Mouse (Mus musculus): ENCODE results near the gene Rasl11b.

Gene Rasl11b

GRCm38 (mm10) chr5:74194841-74195613 is at the start of gene Rasl11b:
Gene Rasl11b, plus strand, starts transcription at chr5:74195286.
- DNase-seq (ENCODE audit: low spot score): peak; percentile 93

GRCm38 (mm10) chr5:74147631-74148030 is 47.5 kb upstream of the Rasl11b start:
- DNase-seq (ENCODE audit: low spot score): no peak

GRCm38 (mm10) chr5:74149975-74150374 is 45.1 kb upstream of the Rasl11b start:
- DNase-seq (ENCODE audit: low spot score): no peak

- DNase-seq (ENCODE audit: low spot score): no peak
Measured at GRCm38 (mm10) chr5:74151774-74152173, 43.3 kb upstream of the Rasl11b start.

- no peak for DNase-seq (ENCODE audit: low spot score)
Measured at GRCm38 (mm10) chr5:74155860-74156351, 39.2 kb upstream of the Rasl11b start.

- DNase-seq (ENCODE audit: low spot score): no peak
Measured at GRCm38 (mm10) chr5:74158929-74159632, 36.0 kb upstream of the Rasl11b start.

- no peak for DNase-seq (ENCODE audit: low spot score)
Measured at GRCm38 (mm10) chr5:74159906-74160305, 35.2 kb upstream of the Rasl11b start.

- DNase-seq (ENCODE audit: low spot score): no peak
Measured at GRCm38 (mm10) chr5:74160349-74160748, 34.7 kb upstream of the Rasl11b start.

- peak; percentile 16 for DNase-seq (ENCODE audit: low spot score)
Measured at GRCm38 (mm10) chr5:74161297-74161926, 33.7 kb upstream of the Rasl11b start.

- no peak for DNase-seq (ENCODE audit: low spot score)
Measured at GRCm38 (mm10) chr5:74162013-74162412, 33.1 kb upstream of the Rasl11b start.

GRCm38 (mm10) chr5:74163141-74163540 is 31.9 kb upstream of the Rasl11b start:
- no peak for DNase-seq (ENCODE audit: low spot score)

GRCm38 (mm10) chr5:74164547-74164946 is 30.5 kb upstream of the Rasl11b start:
- no peak for DNase-seq (ENCODE audit: low spot score)

- DNase-seq (ENCODE audit: low spot score): no peak
Measured at GRCm38 (mm10) chr5:74166642-74167041, 28.4 kb upstream of the Rasl11b start.

GRCm38 (mm10) chr5:74168085-74168484 is 27.0 kb upstream of the Rasl11b start:
- no peak for DNase-seq (ENCODE audit: low spot score)

- no peak for DNase-seq (ENCODE audit: low spot score)
Measured at GRCm38 (mm10) chr5:74171768-74172167, 23.3 kb upstream of the Rasl11b start.

- DNase-seq (ENCODE audit: low spot score): no peak
Measured at GRCm38 (mm10) chr5:74172208-74172607, 22.9 kb upstream of the Rasl11b start.

GRCm38 (mm10) chr5:74173162-74173844 is 21.8 kb upstream of the Rasl11b start:
- no peak for DNase-seq (ENCODE audit: low spot score)

- DNase-seq (ENCODE audit: low spot score): no peak
Measured at GRCm38 (mm10) chr5:74175526-74176270, 19.4 kb upstream of the Rasl11b start.

GRCm38 (mm10) chr5:74180216-74180615 is 14.9 kb upstream of the Rasl11b start:
- DNase-seq (ENCODE audit: low spot score): no peak

GRCm38 (mm10) chr5:74183118-74183517 is 12.0 kb upstream of the Rasl11b start:
- no peak for DNase-seq (ENCODE audit: low spot score)

GRCm38 (mm10) chr5:74184607-74185006 is 10.5 kb upstream of the Rasl11b start:
- no peak for DNase-seq (ENCODE audit: low spot score)
